Mouse (Mus musculus): ENCODE measurements around the gene E2f2. TPM values are rescaled to one million over a fixed set of nuclear protein-coding genes. Genes with fewer than 3 reads are reported as not detected.

E2f2 gene
- total and polyA plus RNA-seq, 3 experiments: 0.65 to 5.3 (median 1.3) TPM

GRCm38 (mm10) chr4:136196201-136196600 lies 24.0 kb downstream of the E2f2 start:
- no peaks in the 10 kb centered on the region for H3K79me2 ChIP-seq (replicated peaks; ENCODE audit: control insufficient read depth, insufficient read depth, low read length)
- H3K4me1 ChIP-seq (ENCODE audit: control insufficient read depth, insufficient read depth, low read length): no peaks in the 10 kb centered on the region
- no peak overlapping the region for H3K27ac ChIP-seq
- H3K9ac ChIP-seq (ENCODE audit: low read depth, low read length): no peak overlapping the region
- WGBS: 89% methylated on average over 10 of the region's 10 CpGs
- no peak for DNase-seq
- no peaks in the 10 kb centered on the region for H3K27me3 ChIP-seq (ENCODE audit: control insufficient read depth, insufficient read depth, low read length)
- no peaks in the 10 kb centered on the region for H3K36me3 ChIP-seq (ENCODE audit: control insufficient read depth, insufficient read depth, low read length)
- no peak overlapping the region for H3K4me3 ChIP-seq
- intact Hi-C loops (cut with DNase I): no loop called here
- TF ChIP-seq POLR2A (IDR thresholded peaks at IDR 0.05; ENCODE audit: insufficient read depth, low read depth, low read length) (no peak), CTCF (IDR thresholded peaks at IDR 0.05) (no peak), EP300 (IDR thresholded peaks at IDR 0.05; ENCODE audit: insufficient read depth, low read depth, low read length) (no peak)

- no peaks in the 10 kb centered on the region for H3K79me2 ChIP-seq (replicated peaks; ENCODE audit: control insufficient read depth, insufficient read depth, low read length)
- no peak overlapping the region for H3K4me3 ChIP-seq
- no peak for TF ChIP-seq POLR2A (IDR thresholded peaks at IDR 0.05; ENCODE audit: insufficient read depth, low read depth, low read length)
- no peak for TF ChIP-seq CTCF (IDR thresholded peaks at IDR 0.05)
- TF ChIP-seq EP300 (IDR thresholded peaks at IDR 0.05; ENCODE audit: insufficient read depth, low read depth, low read length): no peak
- DNase-seq: no peak
- no peak overlapping the region for H3K9ac ChIP-seq (ENCODE audit: low read depth, low read length)
- H3K27me3 ChIP-seq (ENCODE audit: control insufficient read depth, insufficient read depth, low read length): no peaks in the 10 kb centered on the region
- no peaks in the 10 kb centered on the region for H3K36me3 ChIP-seq (ENCODE audit: control insufficient read depth, insufficient read depth, low read length)
- H3K4me1 ChIP-seq (ENCODE audit: control insufficient read depth, insufficient read depth, low read length): no peaks in the 10 kb centered on the region; the same call in 1 of the 2 replicates
- intact Hi-C loops (cut with DNase I): no loop called here
- 78% methylated on average over 7 of the region's 7 CpGs for WGBS
- no peak overlapping the region for H3K27ac ChIP-seq
Measured at GRCm38 (mm10) chr4:136198846-136199245, 26.7 kb downstream of the E2f2 start.

- Histone ChIP-seq H3K4me3 (no peak overlapping the region), H3K4me1 (ENCODE audit: control insufficient read depth, insufficient read depth, low read length) (no peaks in the 10 kb centered on the region; the same call in 1 of the 2 replicates), H3K27ac (no peak overlapping the region), H3K9ac (ENCODE audit: low read depth, low read length) (no peak overlapping the region), H3K79me2 (replicated peaks; ENCODE audit: control insufficient read depth, insufficient read depth, low read length) (no peaks in the 10 kb centered on the region), H3K27me3 (ENCODE audit: control insufficient read depth, insufficient read depth, low read length) (no peaks in the 10 kb centered on the region), H3K36me3 (ENCODE audit: control insufficient read depth, insufficient read depth, low read length) (no peaks in the 10 kb centered on the region)
- 29% methylated on average over 9 of the region's 9 CpGs for WGBS
- peak in 1 of 2 experiments; percentile 46 for DNase-seq
- intact Hi-C loops (cut with DNase I): loop anchor here (1.0 to 2.0 kb wide), 2 partner anchors 36 to 129 kb away; no protein-coding TSS in a partner anchor
- TF ChIP-seq EP300 (IDR thresholded peaks at IDR 0.05; ENCODE audit: insufficient read depth, low read depth, low read length) (peak; percentile 68), CTCF (IDR thresholded peaks at IDR 0.05) (no peak; the same call in 1 of the 2 replicates)
Measured at GRCm38 (mm10) chr4:136199562-136200292, 27.5 kb downstream of the E2f2 start.

GRCm38 (mm10) chr4:136202509-136202908 lies 30.3 kb downstream of the E2f2 start:
- TF ChIP-seq EP300 (IDR thresholded peaks at IDR 0.05; ENCODE audit: insufficient read depth, low read depth, low read length) (peak; percentile 74), CTCF (IDR thresholded peaks at IDR 0.05) (peak; percentile 96), POLR2A (IDR thresholded peaks at IDR 0.05; ENCODE audit: insufficient read depth, low read depth, low read length) (no peak)
- WGBS: 13% methylated on average over 9 of the region's 9 CpGs
- intact Hi-C loops (cut with DNase I): loop anchor here (1.0 kb wide), 1 partner anchor 37 kb away; no protein-coding TSS in a partner anchor

GRCm38 (mm10) chr4:136204775-136205174 lies 32.6 kb downstream of the E2f2 start:
- Histone ChIP-seq H3K79me2 (replicated peaks; ENCODE audit: control insufficient read depth, insufficient read depth, low read length) (no peaks in the 10 kb centered on the region; the same call in 1 of the 2 replicates), H3K4me1 (ENCODE audit: control insufficient read depth, insufficient read depth, low read length) (peaks cover 5% of the 10 kb centered on the region), H3K36me3 (ENCODE audit: control insufficient read depth, insufficient read depth, low read length) (peaks cover 2% of the 10 kb centered on the region; the same call in 1 of the 2 replicates), H3K27me3 (ENCODE audit: control insufficient read depth, insufficient read depth, low read length) (no peaks in the 10 kb centered on the region), H3K4me3 (no peak overlapping the region), H3K27ac (no peak overlapping the region), H3K9ac (ENCODE audit: low read depth, low read length) (no peak overlapping the region)
- 78% methylated on average over 2 of the region's 2 CpGs for WGBS
- intact Hi-C loops (cut with DNase I): no loop called here
- no peak for DNase-seq
- TF ChIP-seq EP300 (IDR thresholded peaks at IDR 0.05; ENCODE audit: insufficient read depth, low read depth, low read length) (no peak), POLR2A (IDR thresholded peaks at IDR 0.05; ENCODE audit: insufficient read depth, low read depth, low read length) (no peak), CTCF (IDR thresholded peaks at IDR 0.05) (no peak)

More at GRCm38 (mm10) chr4:136202509-136202908, 30.3 kb downstream of the E2f2 start:
- no peak overlapping the region for H3K4me3 ChIP-seq
- H3K27me3 ChIP-seq (ENCODE audit: control insufficient read depth, insufficient read depth, low read length): no peaks in the 10 kb centered on the region
- no peak overlapping the region for H3K9ac ChIP-seq (ENCODE audit: low read depth, low read length)
- no peak overlapping the region for H3K27ac ChIP-seq
- H3K79me2 ChIP-seq (replicated peaks; ENCODE audit: control insufficient read depth, insufficient read depth, low read length): no peaks in the 10 kb centered on the region
- H3K36me3 ChIP-seq (ENCODE audit: control insufficient read depth, insufficient read depth, low read length): no peaks in the 10 kb centered on the region
- DNase-seq: peak; percentile 62 to 80
- peaks cover 3% of the 10 kb centered on the region for H3K4me1 ChIP-seq (ENCODE audit: control insufficient read depth, insufficient read depth, low read length)
